Mouse (Mus musculus) kidney, adult 18-20 months (tissue): Measurements from ENCODE around the gene Dach1.

ENCODE experiments used
- DNase-seq: peaks from one replicate; pipeline ENCODE4 v3.0.0; 2021

Dach1 gene

GRCm38 (mm10) chr14:98035261-98035660 lies 134.3 kb downstream of the Dach1 start:
- DNase-seq: no peak

- DNase-seq: no peak
These were observed 146.0 kb downstream of the Dach1 start for GRCm38 (mm10) chr14:98023540-98023939.

GRCm38 (mm10) chr14:98014053-98014452 lies 155.5 kb downstream of the Dach1 start:
- DNase-seq: no peak

DNA sequence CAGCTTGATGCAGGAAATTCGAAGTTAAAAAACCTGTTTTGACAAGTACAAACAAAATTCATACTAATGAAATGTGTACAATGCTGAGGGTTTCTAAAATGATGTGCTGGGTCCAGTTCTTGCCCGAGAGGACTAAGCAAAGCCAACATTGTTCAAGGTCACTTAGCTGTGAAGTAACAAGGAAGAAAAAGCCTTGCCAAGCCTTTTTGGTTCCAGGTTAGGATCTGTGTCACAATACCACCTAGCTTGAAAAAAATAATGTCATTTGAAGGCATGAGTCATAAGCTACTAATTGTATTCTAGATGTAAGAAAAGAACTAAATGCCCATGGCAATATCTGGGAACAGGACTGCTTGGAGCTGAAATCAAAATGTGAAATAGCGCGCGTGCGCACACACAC lies 161.1 kb downstream of the Dach1 start:
- DNase-seq: no peak

GRCm38 (mm10) chr14:98002021-98002680 lies 167.4 kb downstream of the Dach1 start:
- DNase-seq: no peak

DNA sequence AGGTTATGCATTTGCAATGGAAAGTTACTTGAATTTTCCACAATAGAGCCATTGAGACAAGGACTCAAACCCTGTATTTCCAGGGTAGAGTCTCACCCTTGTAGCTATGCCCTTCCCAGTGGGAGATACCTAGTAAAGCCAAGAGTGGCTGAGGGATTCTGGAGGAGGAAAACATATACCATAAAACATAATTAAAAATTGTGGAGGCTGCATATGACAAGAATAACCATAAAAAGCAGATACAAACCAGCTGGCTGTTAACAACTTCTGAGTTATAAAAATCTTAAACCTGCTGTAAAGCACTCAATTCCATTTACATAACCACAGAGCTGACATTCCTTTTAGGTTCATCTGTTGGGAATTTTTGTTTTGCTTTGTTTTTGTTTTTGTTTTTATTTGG lies 171.0 kb downstream of the Dach1 start:
- DNase-seq: no peak

DNA sequence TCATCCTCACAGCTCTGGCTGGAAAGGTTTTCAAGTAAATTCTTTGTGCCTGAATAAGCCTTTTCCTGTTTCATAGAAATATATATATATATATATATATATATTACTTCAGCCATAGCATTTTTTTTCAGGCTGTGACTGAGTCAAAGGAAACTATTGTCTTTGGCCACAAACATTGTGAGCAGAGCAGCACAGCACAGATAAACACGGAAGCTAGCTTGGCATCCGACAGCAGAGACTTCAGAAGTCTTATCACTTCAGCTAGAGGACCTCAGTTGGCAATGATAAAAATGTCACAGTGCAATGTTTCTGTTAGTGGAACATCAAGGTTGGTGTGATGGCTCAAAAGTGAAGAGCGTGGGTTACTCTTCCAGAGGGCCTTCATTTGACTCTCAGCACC lies 186.3 kb downstream of the Dach1 start:
- DNase-seq: no peak

DNA sequence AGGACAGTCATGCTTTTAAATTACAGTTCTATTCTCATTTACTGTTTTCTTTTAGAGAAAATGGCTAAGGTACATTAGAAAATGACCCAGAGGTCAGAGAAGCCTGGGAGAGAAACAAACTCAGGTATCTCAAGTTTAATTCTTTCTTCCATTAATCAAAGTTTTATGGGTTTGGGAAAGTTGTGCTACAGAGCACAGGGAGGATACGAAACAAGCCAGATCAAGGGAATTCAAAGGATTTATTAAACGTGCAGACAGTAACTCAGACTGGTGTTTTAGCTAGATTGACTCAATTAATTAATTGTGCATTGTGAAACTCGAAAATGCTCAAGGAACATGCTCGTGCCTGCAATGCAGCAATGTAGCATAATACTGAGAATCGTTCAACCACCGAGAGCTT lies 186.9 kb downstream of the Dach1 start:
- DNase-seq: no peak

DNA sequence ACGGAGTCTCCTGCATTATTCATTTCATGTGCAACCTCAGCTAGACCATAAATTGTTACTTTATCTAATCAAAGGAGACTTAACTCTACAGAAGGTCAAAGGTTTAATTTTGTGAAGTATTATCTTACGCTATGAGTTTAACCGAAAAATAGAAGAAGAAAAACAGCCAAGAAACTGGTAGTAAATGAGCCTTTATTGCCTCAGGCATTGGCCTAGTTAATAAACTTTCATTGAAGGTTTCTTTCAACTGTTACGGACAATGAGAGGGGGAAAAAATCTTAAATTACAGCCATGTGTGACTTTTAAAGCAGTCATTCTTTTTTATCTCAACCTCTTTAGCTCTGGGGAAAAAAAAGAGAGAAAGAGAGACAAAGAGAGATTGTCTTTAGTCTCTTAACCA lies 188.7 kb downstream of the Dach1 start:
- no peak for DNase-seq

DNA sequence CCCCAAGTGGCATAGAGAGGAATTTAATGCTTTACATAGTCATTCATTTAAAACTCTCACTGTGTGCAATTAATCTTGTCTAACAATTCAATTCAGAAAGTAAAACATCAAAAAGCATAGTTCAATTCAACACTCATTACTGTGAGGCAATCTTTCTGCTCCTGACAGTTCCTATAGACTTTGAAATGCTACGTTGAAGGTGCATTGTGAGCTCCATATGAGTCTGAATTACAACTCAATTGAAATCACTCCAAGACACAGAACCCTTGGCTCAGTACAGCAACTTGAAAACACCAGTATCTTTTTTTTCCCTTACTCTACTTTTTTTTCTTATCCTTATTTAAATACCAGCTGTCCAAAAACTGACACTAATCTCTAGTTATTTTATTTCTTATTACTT lies 193.5 kb downstream of the Dach1 start:
- no peak for DNase-seq

DNA sequence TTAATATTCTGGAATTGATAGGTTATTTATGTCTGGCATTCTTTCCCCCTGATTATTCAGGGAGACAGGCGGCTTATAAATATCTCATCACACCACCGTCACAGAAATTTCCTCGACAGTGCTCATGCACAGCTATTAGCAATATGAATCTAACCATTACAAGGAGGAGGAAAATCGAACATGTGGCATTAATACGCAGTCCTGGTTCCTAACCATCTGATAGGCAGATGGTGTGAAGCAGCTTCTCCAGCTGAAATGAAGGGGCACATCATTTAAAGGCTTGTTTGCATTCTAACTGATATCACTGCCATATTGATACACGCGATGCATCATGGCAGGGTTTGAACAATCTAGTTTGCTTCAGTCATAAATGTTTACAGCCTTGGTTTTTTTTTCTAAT lies 194.1 kb downstream of the Dach1 start:
- no peak for DNase-seq

DNA sequence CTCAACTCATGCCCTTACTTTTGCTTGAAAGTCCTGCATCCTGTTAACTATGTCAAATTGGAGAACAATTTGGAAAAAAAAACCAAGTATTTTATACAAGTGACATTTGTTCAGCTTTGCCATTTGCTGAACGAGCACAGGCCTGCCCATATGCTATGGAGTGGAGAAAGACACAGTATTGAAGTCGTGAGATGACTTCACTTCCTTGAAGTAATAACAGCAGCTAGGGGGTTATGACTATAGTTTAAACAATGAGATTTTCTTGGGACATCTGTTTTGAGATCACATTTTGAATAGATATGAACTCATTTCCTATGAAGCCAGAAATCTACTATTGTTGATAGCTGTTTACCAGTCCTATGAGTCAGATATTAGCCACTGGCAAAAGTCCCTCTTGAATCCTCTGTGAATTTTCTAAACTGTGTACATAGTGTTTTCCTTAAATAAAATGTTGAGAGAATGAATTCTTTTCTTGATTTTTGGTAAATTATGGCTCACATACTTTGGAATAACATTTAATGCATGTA lies 205.0 kb downstream of the Dach1 start:
- DNase-seq: no peak

- DNase-seq: no peak
These were observed 205.9 kb downstream of the Dach1 start for GRCm38 (mm10) chr14:97963624-97964023.

- DNase-seq: no peak
These were observed 213.2 kb downstream of the Dach1 start for GRCm38 (mm10) chr14:97956356-97956755.

DNA sequence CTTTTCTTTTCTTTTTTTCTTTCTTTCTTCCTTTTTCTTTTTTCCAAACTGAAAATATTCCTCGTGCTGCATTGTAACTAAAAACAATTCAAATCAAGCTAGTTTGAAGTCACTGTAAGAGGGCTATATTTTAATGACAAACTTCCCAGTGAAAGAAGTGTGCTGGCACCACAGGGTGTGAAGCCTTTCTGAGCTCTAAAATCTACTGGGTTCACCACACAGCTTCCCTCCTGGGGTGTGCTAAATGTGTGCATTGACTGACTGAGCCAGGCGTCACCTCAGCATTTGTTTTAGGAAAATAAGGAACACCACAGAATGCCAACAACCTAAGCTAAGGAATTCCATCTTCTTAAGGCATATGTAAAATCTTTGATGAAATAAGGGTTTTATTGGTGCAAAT lies 224.1 kb downstream of the Dach1 start:
- DNase-seq: no peak

DNA sequence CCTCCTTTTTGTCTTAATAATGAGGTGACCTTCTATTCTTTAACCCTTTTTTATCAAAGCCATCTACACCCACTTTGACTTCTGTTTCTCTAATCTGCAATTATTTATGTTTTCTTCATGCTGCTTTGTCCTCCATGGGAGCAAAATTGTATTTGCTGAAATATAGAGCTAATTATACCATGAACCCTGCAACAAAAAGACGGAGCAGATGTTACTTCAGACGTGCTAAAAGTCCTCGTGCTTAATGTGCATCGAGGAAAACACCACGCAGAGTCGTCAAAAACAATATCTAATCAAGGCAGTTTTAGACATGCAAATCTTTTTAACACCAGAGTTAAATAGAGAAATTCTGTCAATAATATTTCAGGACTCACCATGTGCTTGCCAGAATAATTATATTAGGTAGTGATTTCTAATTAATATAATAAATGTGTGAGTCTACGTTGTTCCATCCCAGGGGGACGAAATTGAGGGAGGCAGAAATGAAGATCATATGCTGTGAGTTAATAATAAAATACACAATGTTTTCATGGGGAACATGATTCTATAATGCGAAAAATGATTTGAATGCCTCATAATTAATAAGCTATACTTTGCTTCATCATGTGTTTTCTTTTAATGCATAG lies 224.8 kb downstream of the Dach1 start:
- DNase-seq: no peak

GRCm38 (mm10) chr14:97942361-97942760 lies 227.2 kb downstream of the Dach1 start:
- no peak for DNase-seq

GRCm38 (mm10) chr14:97896622-97897021 lies 272.9 kb downstream of the Dach1 start:
- no peak for DNase-seq

- no peak for DNase-seq
These were observed 287.6 kb downstream of the Dach1 start for GRCm38 (mm10) chr14:97881976-97882375.

GRCm38 (mm10) chr14:97871001-97871400 lies 298.6 kb downstream of the Dach1 start:
- no peak for DNase-seq

DNA sequence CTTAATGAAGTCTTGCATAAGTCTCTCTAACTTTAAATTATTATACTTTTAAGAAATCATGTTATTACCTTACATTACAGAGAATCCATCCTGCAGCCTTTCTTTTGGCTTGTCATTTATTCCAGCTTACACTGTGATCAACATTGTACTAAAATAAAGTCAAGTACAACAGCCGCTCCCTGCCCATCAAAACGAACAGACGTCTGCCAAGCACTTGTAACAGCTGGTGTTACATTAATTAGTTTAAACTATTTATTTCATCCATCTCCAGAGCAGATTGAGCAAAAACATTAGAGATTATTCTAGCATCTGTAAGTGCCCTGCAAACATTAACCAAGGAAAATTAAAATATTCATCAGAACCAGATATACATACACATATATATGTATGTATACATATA lies 311.2 kb downstream of the Dach1 start:
- DNase-seq: no peak

GRCm38 (mm10) chr14:97857276-97857675 lies 312.3 kb downstream of the Dach1 start:
- no peak for DNase-seq

DNA sequence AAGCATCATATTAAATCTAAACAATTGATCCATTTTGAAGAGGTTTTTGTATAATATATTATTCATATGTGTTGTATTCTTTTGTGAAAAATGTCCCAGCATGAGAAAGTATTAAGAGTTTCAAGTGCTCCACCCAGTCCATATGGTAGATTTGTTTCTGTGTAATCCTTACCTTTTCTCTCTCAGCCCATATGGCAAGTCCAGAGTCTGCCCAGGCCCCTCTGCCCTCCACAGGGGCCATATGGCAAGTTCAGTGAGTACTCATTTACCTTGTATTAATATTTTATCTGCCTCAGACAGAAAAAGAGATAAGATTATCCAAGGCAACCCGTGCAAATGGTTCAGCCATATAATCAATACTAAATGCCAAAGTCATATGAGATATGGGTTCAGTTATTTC lies 314.2 kb downstream of the Dach1 start:
- DNase-seq: no peak

GRCm38 (mm10) chr14:97850486-97850885 lies 319.1 kb downstream of the Dach1 start:
- DNase-seq: peak; percentile 27

DNA sequence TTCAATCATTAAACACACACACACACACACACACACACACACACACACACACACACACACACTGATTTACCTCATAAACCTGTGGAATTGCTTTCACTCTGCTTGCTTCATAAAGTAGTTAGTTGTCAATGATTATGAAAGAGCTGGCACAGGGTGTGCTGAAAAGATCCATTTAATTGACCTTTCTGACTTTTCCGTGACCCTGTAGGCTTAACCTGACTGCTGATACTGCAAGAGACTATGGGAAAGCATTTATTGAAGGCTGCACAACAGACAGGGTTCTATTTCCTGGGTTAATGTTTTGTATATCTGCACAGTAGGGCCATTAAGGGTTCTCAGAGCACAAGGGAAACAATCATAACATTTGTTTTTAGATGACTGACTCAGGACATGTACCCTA lies 321.9 kb downstream of the Dach1 start:
- no peak for DNase-seq
